Mouse (Mus musculus) ES-E14 (cell line): ENCODE data around the gene Olfr1248.

Source experiments
- CHD2 ChIP-seq: IDR thresholded peaks from 2 replicates; pipeline ENCODE4 v1.6.1; 2014; ENCODE audit warnings: mild to moderate bottlenecking, low read depth, low read length, inconsistent platforms
- MAFK ChIP-seq: IDR thresholded peaks from 2 replicates; pipeline ENCODE4 v1.6.1; 2014; ENCODE audit warnings: mild to moderate bottlenecking, low read depth, low read length, inconsistent platforms; ENCODE audit not compliant: insufficient read depth
- ZC3H11A ChIP-seq: IDR thresholded peaks from 2 replicates; pipeline ENCODE4 v1.6.1; 2012; ENCODE audit warnings: low read depth, mild to moderate bottlenecking, inconsistent platforms, low read length, borderline replicate concordance
- ZNF384 ChIP-seq: IDR thresholded peaks from 2 replicates; pipeline ENCODE4 v1.6.1; 2012; ENCODE audit warnings: low read depth, low read length, inconsistent platforms

GRCm38 (mm10) chr2:89593057-89593456 is 25.0 kb downstream of the Olfr1248 start, which contains the start of gene Olfr1246:
- TF ChIP-seq CHD2 (no peak), ZC3H11A (no peak), ZNF384 (no peak), MAFK (no peak)
